Mouse (Mus musculus) gastrocnemius, adult 2 months (tissue): Measurements from ENCODE around the gene Ifna4. TPM values are rescaled to one million over a fixed set of nuclear protein-coding genes. Genes with fewer than 3 reads are reported as not detected.

Experiments used
- DNase-seq: peaks from one replicate; pipeline ENCODE4 v3.0.0; 2022
- H3K27ac ChIP-seq: fragments of 200-600 bp; 2 replicates; pipeline ENCODE4 v1.8.1; 2022; ENCODE audit warnings: mild to moderate bottlenecking
- H3K4me3 ChIP-seq: fragments of 200-600 bp; 2 replicates; pipeline ENCODE4 v1.8.1; 2022; ENCODE audit warnings: mild to moderate bottlenecking, moderate library complexity
- CTCF ChIP-seq: fragments of 200-600 bp; IDR thresholded peaks from 2 replicates; pipeline ENCODE4 v1.8.1; 2022; ENCODE audit warnings: antibody characterized with exemption, mild to moderate bottlenecking, moderate library complexity
- intact Hi-C: fragments of 180-260 bp; cut with DNase I; formaldehyde crosslinking; loops from one replicate; pipeline ENCODE4 v1.15.1; 2025
- total RNA-seq, 2 experiments: library from RNA; stranded (reverse); gene quantifications; 2 replicates each; pipeline ENCODE4 v1.2.3; 2021

The Ifna4 gene
- total RNA-seq, 2 experiments from 2014 or later: not detected

- TF ChIP-seq CTCF: peak; percentile 57
- no peak for DNase-seq
- intact Hi-C loops: no loop called here
- Histone ChIP-seq H3K27ac (no peak overlapping the region), H3K4me3 (no peak overlapping the region)
Measured at GRCm38 (mm10) chr4:88838828-88839227, 2.8 kb upstream of the Ifna4 start.

- no peak for DNase-seq
- Histone ChIP-seq H3K4me3 (no peak overlapping the region), H3K27ac (no peak overlapping the region)
- intact Hi-C loops: no loop called here
- no peak for TF ChIP-seq CTCF
Measured at GRCm38 (mm10) chr4:88840058-88840457, 1.6 kb upstream of the Ifna4 start.

DNA sequence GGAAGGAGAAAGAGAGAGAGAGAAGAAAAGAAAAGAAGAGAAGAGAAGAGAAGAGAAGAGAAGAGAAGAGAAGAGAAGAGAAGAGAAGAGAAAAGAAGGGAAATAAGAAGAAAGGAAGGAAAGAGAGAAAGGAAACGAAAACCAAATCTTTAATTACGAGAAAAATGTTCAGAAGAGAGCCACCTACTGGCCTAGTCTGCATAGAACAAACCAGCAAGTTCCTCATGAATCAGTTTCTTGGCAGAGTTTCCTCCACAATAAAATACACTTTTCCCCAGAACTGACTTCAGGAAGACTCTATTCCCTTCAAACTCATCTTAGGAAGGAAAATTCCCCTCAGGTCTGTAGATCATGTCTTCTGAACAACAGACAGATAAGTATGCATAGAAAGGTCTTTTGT, 3.7 kb downstream of the Ifna4 start:
- peak; percentile 11; the same call in 1 of the 2 replicates for TF ChIP-seq CTCF
- intact Hi-C loops: no loop called here
- Histone ChIP-seq H3K4me3 (no peak overlapping the region), H3K27ac (no peak overlapping the region)
- no peak for DNase-seq

DNA sequence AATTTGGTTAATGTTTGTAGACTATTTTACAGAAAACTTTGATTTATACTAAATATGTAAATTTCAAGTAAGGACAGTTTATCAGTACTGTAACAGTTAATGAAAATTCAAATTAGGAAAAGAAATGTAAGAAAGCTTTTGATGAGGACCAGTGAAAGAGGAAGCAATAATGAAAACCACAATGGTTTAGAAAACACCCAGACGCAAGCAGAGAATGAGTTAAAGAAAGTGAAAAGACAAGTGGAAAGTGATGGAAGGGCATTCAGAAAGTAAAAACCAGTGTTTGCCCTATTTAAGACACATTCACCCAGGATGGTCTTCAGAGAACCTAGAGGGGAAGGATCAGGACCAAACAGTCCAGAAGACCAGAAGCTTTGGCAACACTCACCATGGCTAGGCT, 8.0 kb downstream of the Ifna4 start, which contains the start of gene Ifna1:
Gene Ifna1, plus strand, starts transcription at position 390 of the 400 bp plus-strand sequence.
- no peak for TF ChIP-seq CTCF
- intact Hi-C loops: no loop called here
- Histone ChIP-seq H3K27ac (no peak within 1 kb of the TSS), H3K4me3 (no peak within 1 kb of the TSS)
- DNase-seq: no peak

- intact Hi-C loops: no loop called here
- DNase-seq: no peak
- Histone ChIP-seq H3K4me3 (no peak overlapping the region), H3K27ac (no peak overlapping the region)
- no peak for TF ChIP-seq CTCF
Measured at GRCm38 (mm10) chr4:88851026-88851763, 9.5 kb downstream of the Ifna4 start.

- H3K27ac ChIP-seq: no peak overlapping the region
- intact Hi-C loops: no loop called here
- H3K4me3 ChIP-seq: no peak overlapping the region
- no peak for DNase-seq
- no peak for TF ChIP-seq CTCF
Measured at GRCm38 (mm10) chr4:88859214-88859613, 17.6 kb downstream of the Ifna4 start.

GRCm38 (mm10) chr4:88863309-88863708, 21.6 kb downstream of the Ifna4 start:
- Histone ChIP-seq H3K4me3 (no peak overlapping the region), H3K27ac (no peak overlapping the region)
- TF ChIP-seq CTCF: no peak
- no peak for DNase-seq
- intact Hi-C loops: no loop called here

DNA sequence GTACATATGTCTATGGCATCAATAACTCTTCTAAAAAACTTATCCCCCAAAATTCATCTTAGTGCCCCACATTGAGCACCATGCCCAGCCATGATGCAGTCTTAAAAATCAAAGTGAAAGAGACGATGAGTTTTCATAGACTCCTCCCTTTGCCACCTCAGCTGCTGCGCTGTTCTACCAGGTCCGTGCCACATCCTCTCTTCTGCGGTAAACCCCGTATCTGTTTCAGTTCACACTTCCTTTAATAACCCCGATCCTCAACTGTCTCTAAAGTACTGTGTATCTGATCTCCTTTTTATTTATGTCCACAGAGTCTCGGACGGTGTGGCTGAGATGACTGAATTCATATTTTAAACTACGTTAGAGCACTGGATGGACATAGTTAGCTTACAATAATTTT, 22.9 kb downstream of the Ifna4 start:
- intact Hi-C loops: no loop called here
- Histone ChIP-seq H3K27ac (no peak overlapping the region), H3K4me3 (no peak overlapping the region)

DNA sequence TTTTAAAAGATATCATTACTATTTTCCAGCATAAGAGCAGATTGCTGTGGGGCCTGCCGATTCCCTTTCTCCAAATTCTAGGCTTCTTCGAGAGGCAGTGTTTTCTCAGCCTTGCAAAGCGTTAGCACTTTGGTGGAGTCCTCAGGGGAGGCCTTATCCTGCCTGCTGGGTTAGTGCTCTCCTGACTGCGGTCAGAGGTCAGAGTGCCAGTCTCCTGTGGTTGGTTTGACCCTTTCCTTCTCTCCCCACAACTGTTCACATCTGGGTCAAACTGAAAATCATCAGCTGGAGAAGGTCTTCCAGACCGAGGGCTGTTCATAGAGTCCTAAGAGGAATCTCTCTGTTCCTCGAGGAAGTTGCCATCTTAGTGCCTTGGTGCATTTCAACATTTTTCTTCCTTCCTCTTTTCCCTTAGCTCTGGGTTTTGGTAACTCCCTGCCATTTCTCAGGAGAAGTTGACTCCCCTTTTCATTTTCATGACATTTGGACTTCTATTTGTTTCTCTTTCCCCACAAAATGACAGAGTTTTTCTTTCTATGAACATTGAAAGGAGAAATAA, 23.4 kb downstream of the Ifna4 start:
- no peak for DNase-seq
- no peak overlapping the region for H3K27ac ChIP-seq
- TF ChIP-seq CTCF: no peak
- H3K4me3 ChIP-seq: no peak overlapping the region
- intact Hi-C loops: no loop called here

More for the DNA sequence above, 22.9 kb downstream of the Ifna4 start:
- no peak for DNase-seq
- no peak for TF ChIP-seq CTCF

GRCm38 (mm10) chr4:88867366-88867925, 25.8 kb downstream of the Ifna4 start:
- DNase-seq: peak; percentile 71
- peak; percentile 81 for TF ChIP-seq CTCF
- Histone ChIP-seq H3K4me3 (peak overlapping the region; percentile 76), H3K27ac (peak overlapping the region; percentile 66; the same call in 1 of the 2 replicates)
- intact Hi-C loops: no loop called here

DNA sequence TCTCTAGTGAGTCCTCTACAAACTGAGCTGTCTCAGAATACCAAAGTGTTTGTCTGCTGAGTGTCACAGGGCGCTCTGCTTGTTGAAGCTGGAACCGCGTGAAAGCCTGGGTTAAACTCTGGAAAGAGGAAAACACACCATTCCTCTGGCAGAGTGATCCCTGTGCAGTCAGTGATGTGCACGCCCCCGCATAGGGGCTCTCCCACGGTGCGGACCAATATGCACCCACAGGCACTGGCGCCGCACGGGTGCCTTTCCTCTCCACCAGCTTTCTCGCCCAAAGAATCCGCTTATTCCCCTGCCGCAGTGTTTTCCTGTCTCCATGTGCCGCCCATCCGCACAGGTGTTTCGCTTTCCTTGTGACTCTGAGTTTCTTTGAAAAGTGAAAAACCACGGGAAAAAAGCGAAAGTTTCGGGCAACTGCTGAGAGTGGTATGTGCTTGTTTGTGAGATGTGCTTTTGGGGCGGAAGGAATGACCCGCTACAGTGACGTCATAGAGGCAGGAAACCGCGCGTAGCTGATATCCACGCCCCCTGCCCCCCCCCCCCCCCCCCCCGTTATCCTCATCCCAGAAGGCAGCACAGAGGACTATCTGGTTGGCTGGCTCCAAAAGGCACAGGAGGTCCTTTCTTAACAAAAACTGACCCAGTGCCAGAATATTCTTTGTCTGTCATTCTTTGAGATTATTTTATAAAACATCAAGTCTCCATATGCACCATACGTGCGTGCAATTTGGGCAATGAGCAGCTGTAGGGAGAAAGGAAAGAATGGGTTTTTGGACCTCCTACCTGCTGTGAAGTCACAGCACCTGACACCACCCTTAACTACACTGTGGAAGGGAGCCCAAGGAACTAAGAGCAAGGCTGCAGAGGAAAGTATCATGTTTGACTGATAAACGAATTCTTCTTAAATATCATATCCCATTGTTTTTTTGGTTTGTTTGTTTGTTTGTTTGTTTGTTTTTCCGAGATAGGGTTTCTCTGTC, 26.6 kb downstream of the Ifna4 start:
- intact Hi-C loops: no loop called here
- TF ChIP-seq CTCF: no peak
- DNase-seq: no peak
- Histone ChIP-seq H3K27ac (peak overlapping the region; percentile 66), H3K4me3 (peak overlapping the region; percentile 76)

DNA sequence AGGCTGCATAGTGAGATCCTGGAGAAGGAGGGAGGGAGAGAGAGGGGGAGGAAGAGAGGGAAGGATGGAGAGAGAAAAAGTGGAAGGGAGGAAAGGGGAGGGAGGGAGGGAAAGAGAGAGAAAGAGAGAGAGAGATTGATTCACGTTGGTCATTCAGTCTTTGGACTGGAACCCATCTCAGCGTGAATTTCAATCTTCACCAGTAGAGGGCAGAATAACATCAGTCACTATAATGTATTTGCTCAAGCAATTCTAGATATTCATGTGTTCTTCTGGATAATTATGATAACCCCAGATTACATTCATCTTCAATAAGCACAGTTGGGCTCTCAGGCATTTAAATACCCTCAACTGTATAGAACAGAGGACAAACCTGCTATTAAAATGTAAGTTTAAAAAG, 31.0 kb downstream of the Ifna4 start:
- intact Hi-C loops: loop anchor here (1.0 kb wide), 1 partner anchor 257 kb away; no protein-coding TSS in a partner anchor
- H3K4me3 ChIP-seq: no peak overlapping the region
- TF ChIP-seq CTCF: peak; percentile 79
- no peak for DNase-seq
- H3K27ac ChIP-seq: no peak overlapping the region
